Mouse (Mus musculus): ENCODE results near the gene Atp1a2. TPM values are rescaled to one million over a fixed set of nuclear protein-coding genes. Genes with fewer than 3 reads are reported as not detected.

Atp1a2 gene
- polyA plus RNA-seq, 1 experiment from 2014 or later, result 23.4 TPM

DNA sequence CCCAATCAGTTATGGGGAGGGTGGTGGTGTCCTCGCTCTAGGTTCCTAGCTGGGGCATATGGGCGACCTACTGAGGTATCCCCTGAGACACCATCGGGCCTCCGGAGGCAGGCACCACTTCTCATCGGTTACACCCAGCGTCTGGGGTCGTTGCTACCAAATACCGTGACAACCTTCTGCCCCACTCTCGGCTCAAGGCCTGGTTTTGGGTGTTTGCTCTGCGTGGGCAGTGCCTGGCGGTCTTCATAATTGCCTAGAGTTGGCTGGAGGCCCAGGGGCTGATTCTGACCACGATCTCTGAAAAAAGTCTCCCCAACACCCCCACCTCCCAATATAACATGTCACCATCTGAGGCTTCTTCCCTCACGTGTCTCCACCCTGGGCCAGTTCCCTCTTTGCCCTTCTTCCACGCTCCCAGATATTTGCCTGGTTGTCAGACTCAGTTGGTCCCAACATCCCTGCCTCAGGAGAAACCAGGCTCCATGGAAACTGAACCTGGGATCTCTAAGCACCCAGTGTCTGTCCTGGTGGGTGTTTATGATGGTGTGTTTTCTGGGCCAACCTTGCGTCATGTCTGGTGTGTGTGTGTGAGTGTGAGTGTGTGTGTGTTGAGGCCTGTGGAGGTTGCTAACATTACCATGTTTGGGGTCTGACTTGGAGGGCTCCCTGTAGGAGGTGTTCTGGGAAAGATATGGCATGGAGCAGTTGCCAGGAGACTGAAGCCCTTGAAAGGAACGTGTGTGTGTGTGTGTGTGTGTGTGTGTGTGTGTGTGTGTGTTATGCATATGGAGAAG is 15.1 kb upstream of the Atp1a2 start:
- Histone ChIP-seq H3K27me3 (replicated peaks) (peaks cover 24% of the 10 kb centered on the region), H3K9me3 (replicated peaks) (no peaks in the 10 kb centered on the region), H3K27ac (ENCODE audit: poor library complexity, severe bottlenecking) (no peak overlapping the region), H3K9ac (peak overlapping the region; percentile 90), H3K4me1 (replicated peaks) (peaks cover 31% of the 10 kb centered on the region), H3K4me2 (peak overlapping the region; percentile 95), H3K4me3 (peak overlapping the region; percentile 88), H3K36me3 (peaks cover 2% of the 10 kb centered on the region)
- ATAC-seq (ENCODE audit: insufficient number of reproducible peaks, low FRiP score), result no peak; the same call in 1 of the 2 replicates
- 21% methylated on average over 16 of the region's 16 CpGs for WGBS

DNA sequence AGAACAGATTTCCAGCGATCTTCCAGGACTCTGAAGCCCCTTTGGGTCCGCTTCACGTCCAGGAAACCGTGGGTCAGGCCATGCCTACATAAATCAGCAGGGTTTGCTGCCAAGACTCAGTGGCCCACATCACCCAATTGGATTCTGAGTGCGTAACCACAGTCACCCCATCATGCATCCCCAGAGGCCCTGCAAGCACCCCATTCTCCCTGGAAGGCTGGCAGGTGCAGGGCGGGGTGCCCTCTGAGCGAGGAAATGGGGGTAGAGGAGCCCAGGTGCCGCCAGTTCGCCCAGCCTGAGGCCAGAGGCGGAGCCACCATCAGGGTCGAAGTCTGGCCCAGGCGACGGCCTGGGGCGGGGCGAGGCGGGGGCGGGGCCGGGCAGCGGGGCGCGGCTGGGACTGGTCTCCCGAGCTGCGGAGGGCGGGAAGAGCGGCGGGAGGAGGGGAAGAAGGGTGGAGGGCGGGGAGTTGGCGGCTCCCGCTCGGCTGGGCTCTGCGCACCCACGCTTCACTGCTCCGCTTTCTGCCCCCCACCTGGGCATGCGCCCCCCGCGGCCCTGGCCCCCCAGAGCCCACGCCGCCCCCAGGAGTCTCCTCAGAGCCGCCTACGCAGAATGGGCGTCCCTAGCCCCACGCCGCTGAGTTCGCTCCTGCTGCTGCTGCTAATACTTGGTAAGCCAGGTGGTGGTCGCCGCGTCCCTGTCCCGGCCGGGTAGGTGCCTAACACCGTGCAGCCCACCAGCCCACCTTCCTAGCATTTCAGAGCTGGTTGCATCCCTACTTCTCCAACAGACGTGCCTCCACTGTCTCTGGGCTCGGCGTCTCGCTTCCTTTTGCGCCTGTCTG is 14.3 kb upstream of the Atp1a2 start:
- Histone ChIP-seq H3K27me3 (replicated peaks) (peaks cover 16% of the 10 kb centered on the region), H3K36me3 (no peaks in the 10 kb centered on the region), H3K9ac (peak overlapping the region; percentile 90), H3K27ac (ENCODE audit: poor library complexity, severe bottlenecking) (peak overlapping the region; percentile 80), H3K4me3 (peak overlapping the region; percentile 88), H3K4me1 (replicated peaks) (peaks cover 26% of the 10 kb centered on the region), H3K9me3 (replicated peaks) (no peaks in the 10 kb centered on the region), H3K4me2 (peak overlapping the region; percentile 95)
- under 1% methylated on average over 45 of the region's 55 CpGs for WGBS
- peak; percentile 89 for ATAC-seq (ENCODE audit: insufficient number of reproducible peaks, low FRiP score)

DNA sequence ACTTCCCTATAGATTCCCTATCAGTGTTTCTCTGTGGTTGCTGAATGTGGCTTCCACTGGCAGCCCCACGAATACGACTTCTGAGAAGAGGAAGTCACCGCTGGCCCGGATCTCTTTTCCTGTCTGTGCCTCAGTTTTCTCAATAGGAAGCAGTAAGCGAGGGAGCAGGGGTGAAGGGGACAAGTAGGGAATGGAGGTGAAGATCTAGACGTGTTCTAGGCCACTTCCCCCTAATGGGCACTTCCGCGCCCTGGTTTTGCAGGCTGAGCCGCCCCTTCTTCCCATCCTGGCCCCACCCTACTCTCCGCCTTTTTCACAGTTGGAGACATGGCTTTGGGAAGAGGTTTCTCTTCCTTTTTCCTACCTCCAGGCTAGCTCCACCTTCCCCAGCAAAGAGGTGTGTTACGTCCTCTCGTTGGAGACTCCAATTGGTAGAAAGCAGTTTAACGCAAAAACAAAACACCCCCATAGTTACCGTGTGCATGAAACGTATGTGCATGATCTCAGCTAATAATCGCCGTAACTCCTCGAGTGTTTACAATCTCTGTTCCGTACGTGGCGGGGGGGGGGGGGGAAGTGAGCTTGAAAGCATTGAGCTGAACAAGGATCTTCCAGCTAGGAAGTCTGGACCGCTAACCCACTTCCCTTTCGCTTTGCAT is 13.5 kb upstream of the Atp1a2 start:
- H3K4me1 ChIP-seq (replicated peaks), result peaks cover 28% of the 10 kb centered on the region
- H3K9ac ChIP-seq, result peak overlapping the region; percentile 90
- H3K27me3 ChIP-seq (replicated peaks), result peaks cover 12% of the 10 kb centered on the region
- H3K36me3 ChIP-seq, result no peaks in the 10 kb centered on the region
- peak overlapping the region; percentile 80 for H3K27ac ChIP-seq (ENCODE audit: poor library complexity, severe bottlenecking)
- no peaks in the 10 kb centered on the region for H3K9me3 ChIP-seq (replicated peaks)
- peak overlapping the region; percentile 95 for H3K4me2 ChIP-seq
- peak overlapping the region; percentile 88 for H3K4me3 ChIP-seq
- ATAC-seq (ENCODE audit: insufficient number of reproducible peaks, low FRiP score), result peak; percentile 22
- WGBS, result 3% methylated on average over 23 of the region's 23 CpGs

DNA sequence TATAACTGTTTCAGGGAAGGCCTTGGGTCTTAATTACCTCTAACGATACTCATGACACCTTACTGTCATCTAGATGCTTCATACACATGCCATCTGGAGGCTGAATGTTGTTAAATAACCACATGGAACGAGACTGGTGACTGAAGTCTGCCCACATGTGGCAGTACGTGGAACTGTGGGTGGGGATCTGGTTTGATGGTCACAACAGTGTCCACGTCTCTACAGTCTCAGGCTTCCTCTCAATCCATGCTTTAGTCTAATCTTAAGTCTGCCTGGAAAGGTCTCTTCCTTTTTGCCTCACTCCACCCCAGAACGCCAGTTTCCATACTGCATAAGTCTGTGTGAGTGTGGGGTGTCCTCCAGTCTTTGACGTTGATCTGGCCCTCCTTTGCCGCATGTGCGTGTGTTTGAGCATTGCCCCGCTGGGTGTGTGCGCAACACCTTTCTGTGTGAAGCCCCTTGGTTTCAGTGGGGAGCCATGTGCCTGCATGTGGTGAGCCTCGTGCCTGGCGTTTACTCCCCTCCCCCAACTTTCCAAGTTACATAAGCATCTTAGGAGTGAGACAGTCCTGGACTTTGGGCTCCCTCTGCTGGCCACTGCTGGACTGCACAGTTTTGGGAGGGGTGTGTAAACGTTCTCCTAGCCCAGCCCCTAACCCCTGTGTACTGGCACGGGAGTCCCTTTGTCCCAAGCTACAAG is 12.0 kb upstream of the Atp1a2 start:
- Histone ChIP-seq H3K4me1 (replicated peaks) (peaks cover 29% of the 10 kb centered on the region), H3K9me3 (replicated peaks) (no peaks in the 10 kb centered on the region), H3K27ac (ENCODE audit: poor library complexity, severe bottlenecking) (peak overlapping the region; percentile 83), H3K27me3 (replicated peaks) (peaks cover 8% of the 10 kb centered on the region; the same call in 1 of the 2 replicates), H3K4me2 (peak overlapping the region; percentile 73), H3K4me3 (peak overlapping the region; percentile 35), H3K36me3 (no peaks in the 10 kb centered on the region), H3K9ac (peak overlapping the region; percentile 66)
- ATAC-seq (ENCODE audit: insufficient number of reproducible peaks, low FRiP score), result peak; percentile 75
- 2% methylated on average over 14 of the region's 14 CpGs for WGBS

GRCm38 (mm10) chr1:172308409-172308808 is 10.5 kb upstream of the Atp1a2 start:
- Histone ChIP-seq H3K36me3 (no peaks in the 10 kb centered on the region), H3K27me3 (replicated peaks) (peaks cover 3% of the 10 kb centered on the region; the same call in 1 of the 2 replicates), H3K27ac (ENCODE audit: poor library complexity, severe bottlenecking) (no peak overlapping the region), H3K9me3 (replicated peaks) (no peaks in the 10 kb centered on the region), H3K9ac (no peak overlapping the region), H3K4me3 (no peak overlapping the region), H3K4me2 (no peak overlapping the region), H3K4me1 (replicated peaks) (peaks cover 34% of the 10 kb centered on the region)
- no peak for ATAC-seq (ENCODE audit: insufficient number of reproducible peaks, low FRiP score)
- 92% methylated on average over 1 of the region's 1 CpGs for WGBS

DNA sequence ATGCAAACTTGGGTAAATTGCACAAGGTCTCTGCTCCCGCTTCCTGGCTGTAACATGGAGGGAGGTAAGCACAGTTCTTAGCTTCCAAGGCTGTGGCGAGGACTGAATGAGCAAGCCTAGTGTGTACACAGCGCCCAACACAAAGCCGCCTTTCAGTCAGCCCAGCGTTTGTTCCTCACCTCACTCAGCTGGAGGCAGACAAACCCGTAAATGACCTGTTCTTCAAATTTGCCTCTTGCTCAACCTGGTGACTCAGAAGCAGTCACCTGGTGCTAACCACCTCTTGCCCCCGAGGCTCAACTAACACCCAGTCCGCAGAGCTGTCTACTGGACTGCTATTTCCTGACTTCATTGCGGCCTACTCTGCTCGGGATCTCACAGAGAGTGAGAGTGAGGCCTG is 10.1 kb upstream of the Atp1a2 start:
- Histone ChIP-seq H3K27ac (ENCODE audit: poor library complexity, severe bottlenecking) (no peak overlapping the region), H3K9me3 (replicated peaks) (no peaks in the 10 kb centered on the region), H3K4me2 (no peak overlapping the region), H3K27me3 (replicated peaks) (no peaks in the 10 kb centered on the region), H3K4me1 (replicated peaks) (peaks cover 31% of the 10 kb centered on the region), H3K9ac (no peak overlapping the region), H3K36me3 (no peaks in the 10 kb centered on the region), H3K4me3 (no peak overlapping the region)
- WGBS, result 63% methylated on average over 10 of the region's 10 CpGs
- no peak for ATAC-seq (ENCODE audit: insufficient number of reproducible peaks, low FRiP score)

GRCm38 (mm10) chr1:172306885-172307284 is 9.0 kb upstream of the Atp1a2 start:
- Histone ChIP-seq H3K36me3 (no peaks in the 10 kb centered on the region), H3K27ac (ENCODE audit: poor library complexity, severe bottlenecking) (no peak overlapping the region), H3K4me1 (replicated peaks) (peaks cover 37% of the 10 kb centered on the region), H3K4me3 (no peak overlapping the region), H3K9me3 (replicated peaks) (no peaks in the 10 kb centered on the region), H3K9ac (no peak overlapping the region), H3K27me3 (replicated peaks) (no peaks in the 10 kb centered on the region), H3K4me2 (no peak overlapping the region)
- ATAC-seq (ENCODE audit: insufficient number of reproducible peaks, low FRiP score), result no peak
- 81% methylated on average over 5 of the region's 6 CpGs for WGBS

DNA sequence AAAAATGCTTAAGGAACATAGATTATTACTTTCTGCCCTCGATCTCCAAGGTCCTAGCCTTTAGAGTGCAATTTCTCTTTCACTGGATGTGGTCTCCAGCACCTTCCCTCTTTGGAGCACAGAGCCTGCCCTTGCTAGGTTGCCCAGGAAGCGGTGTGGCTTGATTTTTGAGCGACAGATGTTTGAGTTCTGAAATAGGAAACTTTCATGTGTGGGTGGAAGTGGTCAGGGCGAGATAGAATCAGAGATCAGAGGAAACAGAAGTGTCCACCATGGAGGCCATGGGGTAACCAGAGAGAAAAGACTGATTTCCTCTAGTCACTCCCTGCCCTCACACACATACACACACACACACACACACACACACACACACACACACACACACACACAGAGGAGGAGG is 8.3 kb upstream of the Atp1a2 start:
- Histone ChIP-seq H3K4me3 (no peak overlapping the region), H3K9me3 (replicated peaks) (no peaks in the 10 kb centered on the region), H3K27ac (ENCODE audit: poor library complexity, severe bottlenecking) (no peak overlapping the region), H3K4me1 (replicated peaks) (peaks cover 38% of the 10 kb centered on the region), H3K27me3 (replicated peaks) (no peaks in the 10 kb centered on the region), H3K9ac (no peak overlapping the region), H3K4me2 (no peak overlapping the region), H3K36me3 (no peaks in the 10 kb centered on the region)
- WGBS, result 60% methylated on average over 4 of the region's 4 CpGs
- ATAC-seq (ENCODE audit: insufficient number of reproducible peaks, low FRiP score), result no peak

DNA sequence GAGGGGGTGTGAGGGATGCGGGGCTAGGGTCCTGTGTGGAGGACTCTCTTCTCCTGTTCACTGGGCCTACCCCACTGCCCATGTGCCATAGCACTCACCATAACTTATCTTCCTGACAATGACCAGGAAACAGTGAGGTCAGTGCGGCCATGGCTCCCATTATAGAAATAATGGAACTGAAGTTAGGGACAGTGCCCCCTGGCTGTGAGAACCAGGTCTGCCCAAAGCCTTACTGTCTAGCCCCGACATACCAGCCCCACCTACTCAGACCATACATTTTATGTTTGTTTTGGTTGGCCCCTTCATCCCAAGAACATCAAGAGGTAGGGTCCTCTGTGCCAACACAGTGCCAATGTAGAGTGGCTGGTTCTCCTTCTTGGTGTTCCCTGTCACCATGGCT is 7.8 kb upstream of the Atp1a2 start:
- H3K9me3 ChIP-seq (replicated peaks), result no peaks in the 10 kb centered on the region
- H3K36me3 ChIP-seq, result no peaks in the 10 kb centered on the region
- peaks cover 40% of the 10 kb centered on the region for H3K4me1 ChIP-seq (replicated peaks)
- H3K27me3 ChIP-seq (replicated peaks), result no peaks in the 10 kb centered on the region
- H3K27ac ChIP-seq (ENCODE audit: poor library complexity, severe bottlenecking), result no peak overlapping the region
- WGBS, result 68% methylated on average over 3 of the region's 3 CpGs
- H3K4me3 ChIP-seq, result no peak overlapping the region
- no peak overlapping the region for H3K9ac ChIP-seq
- no peak overlapping the region for H3K4me2 ChIP-seq
- ATAC-seq (ENCODE audit: insufficient number of reproducible peaks, low FRiP score), result no peak

DNA sequence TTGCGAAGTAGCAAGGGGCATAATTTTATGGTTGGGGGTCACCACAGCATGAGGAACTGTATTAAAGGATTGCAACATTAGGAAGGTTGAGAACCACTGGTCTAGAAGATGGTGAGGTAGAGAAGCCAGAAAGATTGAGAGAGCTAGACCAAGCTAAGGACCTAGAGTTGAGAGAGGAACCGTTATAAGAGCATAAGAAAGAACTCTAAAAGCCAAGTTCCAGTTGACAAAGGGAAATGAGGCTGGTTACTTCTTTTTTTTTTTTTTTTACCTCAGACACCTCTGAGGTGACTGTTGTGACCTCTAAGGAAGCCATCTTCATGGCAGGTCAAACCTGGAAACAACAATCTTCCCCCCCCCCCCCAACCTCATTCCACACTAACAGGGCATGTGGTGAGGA is 7.3 kb upstream of the Atp1a2 start:
- no peaks in the 10 kb centered on the region for H3K27me3 ChIP-seq (replicated peaks)
- H3K4me1 ChIP-seq (replicated peaks), result peaks cover 45% of the 10 kb centered on the region
- H3K9me3 ChIP-seq (replicated peaks), result no peaks in the 10 kb centered on the region
- H3K9ac ChIP-seq, result no peak overlapping the region
- H3K4me3 ChIP-seq, result no peak overlapping the region
- no peaks in the 10 kb centered on the region for H3K36me3 ChIP-seq
- no peak overlapping the region for H3K4me2 ChIP-seq
- H3K27ac ChIP-seq (ENCODE audit: poor library complexity, severe bottlenecking), result no peak overlapping the region
- ATAC-seq (ENCODE audit: insufficient number of reproducible peaks, low FRiP score), result no peak
- WGBS, result 89% methylated on average over 2 of the region's 2 CpGs

All from heart, embryonic 12.5 days (tissue).